Comparison of ENCODE assay signal across 14 mouse cellular contexts in genomic region chrY:90743053-90743810, GRCm38 (mm10). TPM values are rescaled to one million over a fixed set of nuclear protein-coding genes. Genes with fewer than 3 reads are reported as not detected.
DNase-seq lines count a peak whose midpoint lies in the region; ATAC-seq and TF ChIP-seq lines count a peak whose summit lies in the region.
"Not testable (repeated sequence)": the region's sequence is repeated elsewhere in the genome, so short reads cannot be mapped to it uniquely, and the experiment has no call there.
"Had no signal": no experiment of that assay in that cellular context is flagged by ENCODE, and none has a peak within 500 bp of the region (broad histone marks: within the 10 kb centered on the region; RNA-seq: fewer than 3 reads in every experiment).

No protein-coding gene starts in this region.

- H3K27ac ChIP-seq in gastrocnemius, adult 2 months; limb, embryonic 11.5 days (replicated peaks; ENCODE audit: low read depth, low read length): not testable (repeated sequence)

- TF ChIP-seq CTCF in gastrocnemius, adult 2 months (IDR thresholded peaks at IDR 0.05): not testable (repeated sequence)

- not testable (repeated sequence) for H3K4me2 ChIP-seq in limb, embryonic 11.5 days (ENCODE audit: low read depth, severe bottlenecking)

- intact Hi-C loops in gastrocnemius, adult 2 months (cut with DNase I): not testable (repeated sequence)

- H3K9me3 ChIP-seq in limb, embryonic 11.5 days (ENCODE audit: control insufficient read depth, low read length): peaks cover 47% of the 10 kb centered on the region

- H3K27me3 ChIP-seq in limb, embryonic 11.5 days (ENCODE audit: control insufficient read depth, insufficient read depth, low read length): not testable (repeated sequence)

- not testable (repeated sequence) for H3K4me1 ChIP-seq in limb, embryonic 11.5 days (ENCODE audit: control insufficient read depth, insufficient read depth, low read length)

- H3K9ac ChIP-seq in limb, embryonic 11.5 days (ENCODE audit: low read length): not testable (repeated sequence)

- peak; percentile 31 for DNase-seq in 3T3-L1 (ENCODE audit: low read depth, low spot score)
- peak; percentile 42 to 50 for DNase-seq in adrenal gland, adult (ENCODE audit: inconsistent age in 2 of 2, low spot score in 1 of 2)
- DNase-seq in cerebellum, postnatal 36 days: peak; percentile 34 to 37
- peak; percentile 31 for DNase-seq in gastrocnemius, adult 2 months
- DNase-seq in kidney, adult 18-20 months: peak; percentile 25
- peak; percentile 29 for DNase-seq in limb, embryonic 11.5 days (ENCODE audit: low spot score)
- peak; percentile 8 for DNase-seq in ovary, postnatal 36 days (ENCODE audit: low spot score)
- DNase-seq in thymus, postnatal 10 days (ENCODE audit: low spot score in 2 of 2): peak; percentile 5 to 21

- not testable (repeated sequence) for ATAC-seq in limb, embryonic 11.5 days (ENCODE audit: insufficient number of reproducible peaks, low FRiP score, low TSS enrichment, low read depth)

- 82% methylated on average over 37 of the region's 46 CpGs for WGBS in limb, embryonic 11.5 days

- not testable (repeated sequence) for H3K4me3 ChIP-seq in gastrocnemius, adult 2 months; limb, embryonic 11.5 days (ENCODE audit: low read depth, low read length)

- peaks cover 46% of the 10 kb centered on the region for H3K36me3 ChIP-seq in limb, embryonic 11.5 days (ENCODE audit: control insufficient read depth, insufficient read depth, low read length)

RNA-seq across cellular contexts. Expression of gene Gm21860, which starts 11.4 kb away (rescaled TPM):
- not detected for total RNA-seq in gastrocnemius, adult 2 months (2021)
- not detected in 2 replicates for polyA plus RNA-seq in limb, embryonic 11.5 days (2014; fragmentation: Nextera tagmentation; extraction: Ambion mirVana)
- total RNA-seq: layer of hippocampus, adult 2 months; monocyte, adult 5-6 weeks had no signal
- polyA plus RNA-seq: heart, embryonic 13.5 days; inflammation-experienced regulatory T-cells, adult 6 months; limb, embryonic 14.5 days; stomach, embryonic 14.5 days had no signal

RNA-seq across cellular contexts. Expression of gene Gm47283, which starts 41.3 kb away (rescaled TPM):
- total RNA-seq in gastrocnemius, adult 2 months (2021): not detected
- not detected in 2 replicates for polyA plus RNA-seq in limb, embryonic 11.5 days (2014; fragmentation: Nextera tagmentation; extraction: Ambion mirVana)
- total RNA-seq: layer of hippocampus, adult 2 months; monocyte, adult 5-6 weeks had no signal
- polyA plus RNA-seq: heart, embryonic 13.5 days; inflammation-experienced regulatory T-cells, adult 6 months; limb, embryonic 14.5 days; stomach, embryonic 14.5 days had no signal
